Mouse (Mus musculus) adrenal gland, postnatal 4 days (tissue): ENCODE measurements around the gene Olfr1472. TPM values are rescaled to one million over a fixed set of nuclear protein-coding genes. Genes with fewer than 3 reads are reported as not detected.
"Not testable (repeated sequence)": the region's sequence is repeated elsewhere in the genome, so short reads cannot be mapped to it uniquely, and the experiment has no call there.

ENCODE experiments used
- DNase-seq, 2 experiments: peaks; one replicate each; pipeline ENCODE4 v3.0.0; 2021 to 2022; ENCODE audit warnings: low spot score in 2 of 2, mixed read lengths in 2 of 2
- long read RNA-seq, 2 experiments: library from polyadenylated mRNA; stranded (forward); transcript quantifications; one replicate each; pipeline ENCODE4 v2.0.0; 2021
- total RNA-seq, 2 experiments: library from RNA; stranded (reverse); gene quantifications; 2 replicates each; pipeline ENCODE4 v1.2.3; 2021

Gene Olfr1472
- total RNA-seq = not detected
- long read RNA-seq, experiment 1 = 0 reads
- long read RNA-seq, experiment 2 = 0 reads

GRCm38 (mm10) chr19:13455986-13456385 is at the start of gene Olfr1472:
Gene Olfr1472, minus strand, starts transcription at chr19:13456086.
- DNase-seq = no peak

- no peak for DNase-seq
These were observed 44.4 kb upstream of the Olfr1472 start, which contains the start of gene Olfr1477 for GRCm38 (mm10) chr19:13500246-13500645. Gene Olfr1477, plus strand, starts transcription at chr19:13500546.

GRCm38 (mm10) chr19:13480096-13480495 is 24.2 kb upstream of the Olfr1472 start, which contains the start of gene Olfr1475:
Gene Olfr1475, minus strand, starts transcription at chr19:13480196.
- DNase-seq = no peak

GRCm38 (mm10) chr19:13469265-13469664 is 13.4 kb upstream of the Olfr1472 start, which contains the start of gene Olfr1474:
Gene Olfr1474, plus strand, starts transcription at chr19:13469565.
- DNase-seq = not testable (repeated sequence)

- not testable (repeated sequence) for DNase-seq
These were observed 12.8 kb downstream of the Olfr1472 start, which contains the start of gene Olfr1471 for GRCm38 (mm10) chr19:13443109-13443508. Gene Olfr1471, plus strand, starts transcription at chr19:13443409.

- no peak for DNase-seq
These were observed 48.3 kb downstream of the Olfr1472 start, which contains the start of gene Olfr1469 for GRCm38 (mm10) chr19:13407549-13407948. Gene Olfr1469, plus strand, starts transcription at chr19:13407849.

Other genes with a start within 250 kb of the Olfr1472 start
- gene Olfr1463, start 224.8 kb downstream of the Olfr1472 start, total RNA-seq = not detected
- not detected for gene Olfr1465, start 140.5 kb downstream of the Olfr1472 start, total RNA-seq
- not detected for gene Olfr1466, start 117.2 kb downstream of the Olfr1472 start, total RNA-seq
- gene Olfr1467, start 93.8 kb downstream of the Olfr1472 start, total RNA-seq = not detected
- gene Olfr1469, start 48.2 kb downstream of the Olfr1472 start, total RNA-seq = not detected
- not detected for gene Olfr1471, start 12.7 kb downstream of the Olfr1472 start, total RNA-seq
- not detected for gene Olfr1474, start 13.5 kb upstream of the Olfr1472 start, total RNA-seq
- not detected for gene Olfr1475, start 24.1 kb upstream of the Olfr1472 start, total RNA-seq
- gene Olfr1477, start 44.5 kb upstream of the Olfr1472 start, total RNA-seq = not detected
- gene Olfr1480, start 71.8 kb upstream of the Olfr1472 start, total RNA-seq = not detected
- gene Olfr1484, start 127.4 kb upstream of the Olfr1472 start, total RNA-seq = not detected
- not detected for gene Olfr1487, start 161.3 kb upstream of the Olfr1472 start, total RNA-seq
- gene Olfr1489, start 175.5 kb upstream of the Olfr1472 start, total RNA-seq = not detected
- not detected for gene Olfr1490, start 195.0 kb upstream of the Olfr1472 start, total RNA-seq
- gene Olfr1491, start 241.2 kb upstream of the Olfr1472 start, total RNA-seq = not detected